Mouse (Mus musculus) small intestine, adult 2 months (tissue): ENCODE results near the gene Gfral.

Experiments used
- CTCF ChIP-seq: fragments of 200-500 bp; IDR thresholded peaks from 2 replicates; pipeline ENCODE4 v1.5.1; 2012; ENCODE audit warnings: low read depth, mild to moderate bottlenecking, control low read depth, inconsistent platforms, low read length, moderate library complexity, mixed read lengths; ENCODE audit not compliant: insufficient replicate concordance, insufficient read length; ENCODE audit errors: extremely low read depth
- POLR2A ChIP-seq: fragments of 200-500 bp; IDR thresholded peaks from 2 replicates; pipeline ENCODE4 v1.6.1; 2012; ENCODE audit warnings: low read depth, mild to moderate bottlenecking, control low read depth, inconsistent platforms, low read length, moderate library complexity

DNA sequence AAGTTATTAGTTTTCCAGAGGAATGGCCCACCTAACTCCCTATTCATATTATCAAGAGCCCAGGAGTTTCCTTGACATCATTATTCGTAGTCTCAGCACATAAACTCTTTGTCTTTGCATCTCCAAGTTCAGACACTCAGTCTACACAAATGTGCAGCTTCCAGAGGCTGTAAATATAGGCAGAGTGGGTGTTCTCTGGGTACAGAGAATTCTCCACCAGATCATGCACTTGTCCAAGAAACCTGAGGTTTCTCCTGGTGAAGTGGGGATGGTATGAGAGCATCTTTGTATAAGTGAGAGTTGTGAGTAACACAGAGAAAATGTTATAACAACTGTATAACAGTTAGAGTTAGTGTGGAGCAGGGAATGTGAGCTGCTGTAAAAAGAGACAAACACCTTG, 84.1 kb downstream of the Gfral start:
- TF ChIP-seq CTCF (no peak), POLR2A (no peak)
